Comparison of ENCODE assay signal across 12 mouse cellular contexts in genomic region chr6:146077124-146077889, GRCm38 (mm10).
A peak's percentile ranks its signal among the peaks of the same experiment; 100 is the strongest.
DNase-seq lines count a peak whose midpoint lies in the region; ATAC-seq and TF ChIP-seq lines count a peak whose summit lies in the region.
"Had no signal": no experiment of that assay in that cellular context is flagged by ENCODE, and none has a peak within 500 bp of the region (broad histone marks: within the 10 kb centered on the region; RNA-seq: fewer than 3 reads in every experiment).

No protein-coding gene starts in this region.

- TF ChIP-seq CTCF in lung, postnatal 0 days (IDR thresholded peaks at IDR 0.05), result peak; percentile 23

- ATAC-seq in lung, postnatal 0 days, result no peak
- ATAC-seq in limb, embryonic 11.5 days (ENCODE audit: insufficient number of reproducible peaks, low FRiP score, low TSS enrichment, low read depth), result no peak
- no peak for ATAC-seq in forebrain, embryonic 12.5 days (ENCODE audit: low FRiP score)
- ATAC-seq: forebrain, embryonic 15.5 days had no signal

- H3K27me3 ChIP-seq in lung, postnatal 0 days (replicated peaks; ENCODE audit: insufficient read depth, low read length), result no peaks in the 10 kb centered on the region
- no peaks in the 10 kb centered on the region for H3K27me3 ChIP-seq in limb, embryonic 11.5 days (ENCODE audit: control insufficient read depth, insufficient read depth, low read length)
- H3K27me3 ChIP-seq in forebrain, embryonic 12.5 days, result no peaks in the 10 kb centered on the region
- H3K27me3 ChIP-seq: forebrain, embryonic 15.5 days; hindbrain, embryonic 12.5 days; limb, embryonic 13.5 days; neural tube, embryonic 12.5 days had no signal

- TF ChIP-seq EP300 in lung, postnatal 0 days (IDR thresholded peaks at IDR 0.05), result no peak

- H3K9me3 ChIP-seq in lung, postnatal 0 days (ENCODE audit: low read length), result peaks cover 3% of the 10 kb centered on the region; the same call in 1 of the 2 replicates
- no peaks in the 10 kb centered on the region; the same call in 1 of the 2 replicates for H3K9me3 ChIP-seq in limb, embryonic 11.5 days (ENCODE audit: control insufficient read depth, low read length)
- H3K9me3 ChIP-seq in forebrain, embryonic 12.5 days, result 0 out of 2 replicates have a peak, but pooled peaks cover 4% of the 10 kb centered on the region

- H3K4me2 ChIP-seq in lung, postnatal 0 days (replicated peaks; ENCODE audit: low read depth, low read length), result no peak overlapping the region
- no peak overlapping the region for H3K4me2 ChIP-seq in limb, embryonic 11.5 days (ENCODE audit: low read depth, severe bottlenecking)
- H3K4me2 ChIP-seq in forebrain, embryonic 12.5 days, result no peak overlapping the region
- H3K4me2 ChIP-seq: forebrain, embryonic 15.5 days; hindbrain, embryonic 12.5 days; limb, embryonic 13.5 days; neural tube, embryonic 12.5 days had no signal

- no peak overlapping the region for H3K9ac ChIP-seq in lung, postnatal 0 days (replicated peaks; ENCODE audit: low read depth)
- H3K9ac ChIP-seq in limb, embryonic 11.5 days (ENCODE audit: low read length), result no peak overlapping the region
- H3K9ac ChIP-seq in forebrain, embryonic 12.5 days, result no peak overlapping the region
- H3K9ac ChIP-seq: forebrain, embryonic 15.5 days; hindbrain, embryonic 12.5 days; limb, embryonic 13.5 days; neural tube, embryonic 12.5 days had no signal

- no peaks in the 10 kb centered on the region for H3K36me3 ChIP-seq in lung, postnatal 0 days (ENCODE audit: insufficient read depth, low read length)
- H3K36me3 ChIP-seq in limb, embryonic 11.5 days (ENCODE audit: control insufficient read depth, insufficient read depth, low read length), result no peaks in the 10 kb centered on the region
- no peaks in the 10 kb centered on the region for H3K36me3 ChIP-seq in forebrain, embryonic 12.5 days (replicated peaks)
- H3K36me3 ChIP-seq: forebrain, embryonic 15.5 days; hindbrain, embryonic 12.5 days; limb, embryonic 13.5 days; neural tube, embryonic 12.5 days had no signal

- DNase-seq in adrenal gland, postnatal 36 days, result peak; percentile 19 to 60
- no peak for DNase-seq in adrenal gland, postnatal 4 days (ENCODE audit: low spot score in 2 of 2)
- no peak for DNase-seq in lung, postnatal 0 days (ENCODE audit: low spot score)
- no peak for DNase-seq in lung, postnatal 25 days (ENCODE audit: low spot score)
- peak; percentile 26 for DNase-seq in limb, embryonic 11.5 days (ENCODE audit: low spot score)
- DNase-seq in thymus, postnatal 0 days (ENCODE audit: low spot score), result peak; percentile 36
- no peak for DNase-seq in layer of hippocampus, adult 8-10 months (ENCODE audit: low spot score in 2 of 2)

- no peaks in the 10 kb centered on the region for H3K4me1 ChIP-seq in lung, postnatal 0 days (ENCODE audit: insufficient read depth, low read depth, low read length)
- H3K4me1 ChIP-seq in limb, embryonic 11.5 days (ENCODE audit: control insufficient read depth, insufficient read depth, low read length), result 0 out of 2 replicates have a peak, but pooled peaks cover 3% of the 10 kb centered on the region
- peaks cover 10% of the 10 kb centered on the region for H3K4me1 ChIP-seq in forebrain, embryonic 12.5 days
- H3K4me1 ChIP-seq: forebrain, embryonic 15.5 days; neural tube, embryonic 12.5 days had no signal

- WGBS in lung, postnatal 0 days, result 58% methylated on average over 11 of the region's 11 CpGs
- WGBS in limb, embryonic 11.5 days, result 81% methylated on average over 11 of the region's 11 CpGs
- 86% methylated on average over 11 of the region's 11 CpGs for WGBS in forebrain, embryonic 12.5 days

- no peak overlapping the region for H3K27ac ChIP-seq in lung, postnatal 0 days (ENCODE audit: low read length)
- H3K27ac ChIP-seq in limb, embryonic 11.5 days (replicated peaks; ENCODE audit: low read depth, low read length), result no peak overlapping the region
- no peak overlapping the region for H3K27ac ChIP-seq in forebrain, embryonic 12.5 days
- H3K27ac ChIP-seq: forebrain, embryonic 15.5 days; hindbrain, embryonic 12.5 days; limb, embryonic 13.5 days; neural tube, embryonic 12.5 days had no signal

- no peak overlapping the region for H3K4me3 ChIP-seq in lung, postnatal 0 days (ENCODE audit: low read depth, low read length)
- H3K4me3 ChIP-seq in limb, embryonic 11.5 days (ENCODE audit: low read depth, low read length), result no peak overlapping the region
- H3K4me3 ChIP-seq in forebrain, embryonic 12.5 days (replicated peaks), result no peak overlapping the region
- H3K4me3 ChIP-seq: forebrain, embryonic 15.5 days; hindbrain, embryonic 12.5 days; limb, embryonic 13.5 days; neural tube, embryonic 12.5 days had no signal

Comparison
In these comparisons a context has a peak if more than half of its experiments do, and no peak if none do; other contexts are left out.
1. DNase-seq: peak in adrenal gland, postnatal 36 days (2 of 2), limb, embryonic 11.5 days (single experiment) and thymus, postnatal 0 days (single experiment); none in adrenal gland, postnatal 4 days (0 of 2), lung, postnatal 0 days (single experiment), lung, postnatal 25 days (single experiment) and layer of hippocampus, adult 8-10 months (0 of 2).